Mouse (Mus musculus): ENCODE measurements around the gene Ctnna3.

GRCm38 (mm10) chr10:63805551-63805950 lies 375.7 kb downstream of the Ctnna3 start:
- TF ChIP-seq POLR2A (IDR thresholded peaks at IDR 0.05; ENCODE audit: borderline replicate concordance, insufficient read depth, low read length) (no peak), CTCF (IDR thresholded peaks at IDR 0.05; ENCODE audit: borderline replicate concordance, insufficient read depth, low read depth, low read length) (no peak)
